Mouse (Mus musculus) hindbrain, embryonic 13.5 days (tissue): ENCODE results near the gene Afg3l1. TPM values are rescaled to one million over a fixed set of nuclear protein-coding genes. Genes with fewer than 3 reads are reported as not detected.
"Not testable (repeated sequence)": the region's sequence is repeated elsewhere in the genome, so short reads cannot be mapped to it uniquely, and the experiment has no call there.

ENCODE experiments used
- ATAC-seq: fragments of 200-750 bp; cut with Nextera tagmentation; 2 replicates; pipeline ENCODE4 v1.8.0; 2017; ENCODE audit warnings: moderate TSS enrichment; ENCODE audit not compliant: low FRiP score
- H3K27ac ChIP-seq: fragments of 300-500 bp; sonication (generic); 2 replicates; pipeline ENCODE4 v1.5.1; 2015; ENCODE audit warnings: inconsistent platforms, mild to moderate bottlenecking, moderate library complexity
- H3K27me3 ChIP-seq: fragments of 300-500 bp; sonication (generic); 2 replicates; pipeline ENCODE4 v1.6.1; 2015; ENCODE audit warnings: mild to moderate bottlenecking, inconsistent platforms
- H3K36me3 ChIP-seq: fragments of 300-500 bp; sonication (generic); 2 replicates; pipeline ENCODE4 v1.6.1; 2015; ENCODE audit warnings: mild to moderate bottlenecking, inconsistent platforms
- H3K4me1 ChIP-seq: fragments of 300-500 bp; sonication (generic); replicated peaks from 2 replicates; pipeline ENCODE4 v1.6.1; 2015; ENCODE audit warnings: inconsistent platforms
- H3K4me2 ChIP-seq: fragments of 300-500 bp; sonication (generic); 2 replicates; pipeline ENCODE4 v1.6.1; 2015; ENCODE audit warnings: inconsistent platforms, mild to moderate bottlenecking, moderate library complexity
- H3K4me3 ChIP-seq: fragments of 300-500 bp; sonication (generic); 2 replicates; pipeline ENCODE4 v1.5.1; 2015; ENCODE audit warnings: mild to moderate bottlenecking, inconsistent platforms
- H3K9ac ChIP-seq: fragments of 300-500 bp; sonication (generic); 2 replicates; pipeline ENCODE4 v1.6.1; 2015; ENCODE audit warnings: mild to moderate bottlenecking, inconsistent platforms
- H3K9me3 ChIP-seq: fragments of 300-500 bp; sonication (generic); 2 replicates; pipeline ENCODE4 v1.6.1; 2016; ENCODE audit warnings: inconsistent platforms
- WGBS: fragments of 180-500 bp; shearing (Covaris S2); methylation state at CpG from one replicate; pipeline ENCODE4 v1.1.7; 2015; 5-methylcytosine and 5-hydroxymethylcytosine counted together
- polyA plus RNA-seq: library from polyadenylated mRNA; unstranded; fragments of >200 nt; fragmentation: Nextera tagmentation; extraction: Ambion mirVana; gene quantifications from 2 replicates; pipeline ENCODE4 v1.2.1, GENCODE M21; 2015

The Afg3l1 gene
- polyA plus RNA-seq, 1 experiment from 2014 or later: 57.8 TPM

DNA sequence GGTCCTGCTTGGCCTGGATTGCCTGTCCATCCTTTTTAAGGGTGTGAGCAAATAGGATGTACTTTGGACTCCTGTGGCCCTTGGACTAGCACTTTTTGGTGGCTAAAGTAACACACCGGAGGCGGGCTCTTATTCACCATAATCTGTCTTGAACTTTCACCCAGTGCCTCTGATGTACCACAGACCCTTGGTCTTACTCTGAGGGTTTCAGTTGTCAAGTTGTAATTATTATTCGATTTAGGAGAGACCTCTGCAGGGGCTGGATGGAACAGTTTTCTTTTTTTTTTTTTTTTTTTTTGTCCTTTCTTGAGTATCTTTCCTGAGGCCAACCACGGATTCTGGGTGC lies 34.2 kb upstream of the Afg3l1 start:
- peaks cover 22% of the 10 kb centered on the region for H3K4me1 ChIP-seq
- WGBS: 46% methylated on average over 4 of the region's 4 CpGs
- H3K36me3 ChIP-seq: peaks cover 19% of the 10 kb centered on the region; the same call in 1 of the 2 replicates
- no peaks in the 10 kb centered on the region for H3K27me3 ChIP-seq
- H3K4me2 ChIP-seq: peak overlapping the region; percentile 72
- H3K9me3 ChIP-seq: no peaks in the 10 kb centered on the region
- ATAC-seq: no peak
- H3K4me3 ChIP-seq: peak overlapping the region; percentile 66
- peak overlapping the region; percentile 89 for H3K27ac ChIP-seq
- peak overlapping the region; percentile 91 for H3K9ac ChIP-seq

DNA sequence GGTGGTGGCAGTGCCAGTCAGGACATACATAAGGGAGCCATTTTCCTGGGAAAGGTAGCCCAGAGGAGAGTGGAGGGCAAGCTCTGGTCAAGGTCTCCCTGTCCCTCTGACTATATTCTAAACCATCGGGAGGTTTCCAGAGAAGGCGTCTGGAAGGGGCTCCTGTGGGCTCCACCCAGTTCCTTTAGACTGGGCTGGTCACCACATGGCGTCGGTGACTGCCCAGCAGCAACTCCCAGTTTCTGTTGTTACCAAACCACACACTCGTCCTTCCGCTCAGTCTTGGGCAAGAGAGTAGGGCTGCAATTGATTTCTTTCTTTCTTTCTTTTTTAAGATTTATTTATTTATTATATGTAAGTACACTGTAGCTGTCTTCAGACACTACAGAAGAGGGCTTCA lies 33.6 kb upstream of the Afg3l1 start:
- Histone ChIP-seq H3K9me3 (no peaks in the 10 kb centered on the region), H3K9ac (peak overlapping the region; percentile 91; the same call in 1 of the 2 replicates), H3K36me3 (peaks cover 21% of the 10 kb centered on the region), H3K4me2 (peak overlapping the region; percentile 72), H3K27ac (no peak overlapping the region), H3K27me3 (no peaks in the 10 kb centered on the region), H3K4me3 (peak overlapping the region; percentile 66), H3K4me1 (peaks cover 22% of the 10 kb centered on the region)
- 88% methylated on average over 6 of the region's 6 CpGs for WGBS
- no peak for ATAC-seq

DNA sequence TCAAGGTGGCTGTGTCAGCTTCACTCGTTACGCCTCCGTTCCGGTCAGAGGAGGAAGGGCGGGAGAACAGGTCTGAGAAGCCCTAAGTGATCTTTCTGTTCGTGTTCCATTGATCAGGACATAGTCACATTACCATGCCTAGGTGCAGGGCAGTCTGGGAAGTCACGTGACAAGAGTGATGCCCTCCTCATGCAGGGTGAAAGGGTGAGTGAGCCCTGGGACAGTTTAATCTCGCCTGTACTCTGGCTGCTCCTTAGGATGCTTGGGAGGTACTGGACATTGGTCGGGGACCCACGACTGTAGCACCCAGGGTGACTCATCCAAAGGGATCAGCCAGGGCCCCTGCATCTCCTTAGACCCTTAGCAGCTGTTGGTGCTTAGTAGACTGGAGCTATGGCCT lies 31.7 kb upstream of the Afg3l1 start:
- no peak for ATAC-seq

DNA sequence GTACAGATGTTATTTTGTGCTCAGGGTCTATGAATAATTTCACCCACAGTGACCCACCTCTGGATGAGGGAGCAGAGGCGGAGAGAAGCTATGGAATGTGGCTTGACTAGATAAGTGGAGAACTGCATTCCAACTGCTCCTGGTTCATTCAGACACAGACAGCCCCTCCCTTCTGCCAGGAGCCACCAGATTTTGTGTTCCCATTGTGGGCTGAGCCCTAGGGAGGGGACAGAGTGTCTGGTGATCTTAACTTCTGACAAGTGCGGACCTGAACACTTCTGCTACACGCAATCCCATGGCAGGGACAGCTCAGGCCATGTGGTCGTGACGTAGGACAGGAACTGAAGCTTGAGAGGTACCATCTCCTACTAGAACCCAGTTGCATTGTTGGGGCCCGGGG lies 30.9 kb upstream of the Afg3l1 start:
- no peak overlapping the region for H3K27ac ChIP-seq
- no peaks in the 10 kb centered on the region for H3K27me3 ChIP-seq
- H3K4me2 ChIP-seq: no peak overlapping the region
- no peak for ATAC-seq
- 98% methylated on average over 6 of the region's 6 CpGs for WGBS
- no peak overlapping the region for H3K9ac ChIP-seq
- H3K4me3 ChIP-seq: no peak overlapping the region
- H3K9me3 ChIP-seq: no peaks in the 10 kb centered on the region
- peaks cover 22% of the 10 kb centered on the region for H3K4me1 ChIP-seq
- H3K36me3 ChIP-seq: peaks cover 44% of the 10 kb centered on the region

More for the DNA sequence above, 31.7 kb upstream of the Afg3l1 start:
- Histone ChIP-seq H3K36me3 (peaks cover 36% of the 10 kb centered on the region), H3K9me3 (no peaks in the 10 kb centered on the region), H3K4me3 (no peak overlapping the region), H3K9ac (peak overlapping the region; percentile 35; the same call in 1 of the 2 replicates), H3K27me3 (no peaks in the 10 kb centered on the region), H3K4me2 (no peak overlapping the region), H3K4me1 (peaks cover 22% of the 10 kb centered on the region), H3K27ac (no peak overlapping the region)
- WGBS: 85% methylated on average over 10 of the region's 10 CpGs

DNA sequence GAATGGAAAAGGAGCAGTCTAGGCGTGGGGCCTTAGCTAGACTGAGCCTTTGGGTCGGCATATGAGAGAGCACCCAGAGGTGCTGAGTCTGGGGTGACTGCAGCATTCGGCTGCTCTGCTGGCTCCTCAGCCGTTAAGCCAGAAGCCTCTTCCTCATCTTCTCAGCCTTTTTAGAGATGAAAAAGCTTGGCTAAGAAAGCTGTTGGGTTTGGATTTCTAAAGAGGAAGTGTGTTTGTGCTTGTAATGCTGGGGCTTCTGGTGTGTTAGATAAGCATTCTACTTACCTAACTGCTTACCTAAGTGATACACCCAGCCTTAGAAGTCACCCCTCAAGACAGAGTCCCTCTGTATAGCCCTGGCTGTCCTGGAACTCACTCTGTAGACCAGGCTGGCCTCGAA lies 26.9 kb upstream of the Afg3l1 start:
- ATAC-seq: no peak
- H3K9ac ChIP-seq: no peak overlapping the region
- 93% methylated on average over 5 of the region's 5 CpGs for WGBS

DNA sequence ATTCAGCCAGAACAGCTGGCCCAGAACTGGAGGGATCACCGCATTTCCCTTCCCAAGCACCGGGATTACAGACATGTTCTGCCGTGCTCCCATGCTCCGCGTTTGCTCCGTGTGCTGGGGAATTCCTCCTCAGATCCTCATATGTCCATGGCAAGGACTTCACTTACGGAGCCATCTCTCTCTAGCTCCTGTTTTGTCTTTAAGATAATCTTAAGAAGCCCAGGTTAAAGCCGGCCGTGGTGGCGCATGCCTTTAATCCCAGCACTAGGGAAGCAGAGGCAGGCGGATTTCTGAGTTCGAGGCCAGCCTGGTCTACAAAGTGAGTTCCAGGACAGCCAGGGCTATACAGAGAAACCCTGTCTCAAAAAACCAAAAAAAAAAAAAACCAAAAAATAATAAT lies 26.0 kb upstream of the Afg3l1 start:
- not testable (repeated sequence) for H3K27ac ChIP-seq, H3K9ac ChIP-seq, H3K4me3 ChIP-seq, H3K4me1 ChIP-seq, H3K27me3 ChIP-seq, ATAC-seq, H3K9me3 ChIP-seq, H3K4me2 ChIP-seq
- peaks cover 82% of the 10 kb centered on the region for H3K36me3 ChIP-seq
- WGBS: 95% methylated on average over 12 of the region's 12 CpGs

More for the DNA sequence above, 26.9 kb upstream of the Afg3l1 start:
- H3K4me2 ChIP-seq: no peak overlapping the region
- H3K36me3 ChIP-seq: peaks cover 77% of the 10 kb centered on the region
- no peak overlapping the region for H3K4me3 ChIP-seq
- no peaks in the 10 kb centered on the region for H3K9me3 ChIP-seq
- no peaks in the 10 kb centered on the region for H3K27me3 ChIP-seq
- H3K27ac ChIP-seq: no peak overlapping the region
- H3K4me1 ChIP-seq: 0 out of 2 replicates have a peak, but pooled peaks cover under 1% of the 10 kb centered on the region

GRCm38 (mm10) chr8:123452149-123452548 lies 25.6 kb upstream of the Afg3l1 start:
- Histone ChIP-seq H3K9me3 (no peaks in the 10 kb centered on the region), H3K4me3 (no peak overlapping the region), H3K27me3 (no peaks in the 10 kb centered on the region), H3K27ac (no peak overlapping the region), H3K4me1 (no peaks in the 10 kb centered on the region), H3K9ac (no peak overlapping the region), H3K36me3 (peaks cover 82% of the 10 kb centered on the region), H3K4me2 (no peak overlapping the region)
- 91% methylated on average over 4 of the region's 4 CpGs for WGBS
- ATAC-seq: no peak

DNA sequence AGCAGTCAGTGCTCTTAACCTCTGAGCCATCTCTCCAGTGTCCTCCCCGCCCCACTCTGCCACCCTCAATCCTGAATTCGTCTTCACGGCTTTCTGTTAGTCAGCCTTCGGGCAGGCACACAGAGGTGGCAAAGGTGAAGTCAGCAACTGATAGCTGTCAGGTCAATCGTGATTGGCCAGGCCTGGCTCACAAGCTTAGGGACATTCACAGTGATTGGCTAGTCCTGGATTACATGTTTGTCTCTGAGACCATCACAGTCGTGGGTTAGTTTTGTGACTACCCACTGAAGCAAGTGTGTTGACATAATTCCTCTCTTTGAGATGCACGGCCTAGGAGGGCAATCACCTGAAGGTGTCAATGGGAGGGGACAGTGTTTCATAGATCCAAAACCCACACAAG lies 24.4 kb upstream of the Afg3l1 start:
- Histone ChIP-seq H3K27me3 (no peaks in the 10 kb centered on the region), H3K4me3 (no peak overlapping the region), H3K9ac (no peak overlapping the region), H3K9me3 (no peaks in the 10 kb centered on the region), H3K4me1 (no peaks in the 10 kb centered on the region), H3K27ac (no peak overlapping the region), H3K4me2 (no peak overlapping the region), H3K36me3 (peaks cover 89% of the 10 kb centered on the region)
- ATAC-seq: no peak
- WGBS: 85% methylated on average over 7 of the region's 7 CpGs

- WGBS: 75% methylated on average over 5 of the region's 5 CpGs
- H3K36me3 ChIP-seq: peaks cover 95% of the 10 kb centered on the region
- no peak overlapping the region for H3K27ac ChIP-seq
- no peaks in the 10 kb centered on the region for H3K4me1 ChIP-seq
- H3K9me3 ChIP-seq: no peaks in the 10 kb centered on the region
- H3K4me3 ChIP-seq: no peak overlapping the region
- no peak overlapping the region for H3K9ac ChIP-seq
- no peak for ATAC-seq
- H3K4me2 ChIP-seq: no peak overlapping the region
- no peaks in the 10 kb centered on the region for H3K27me3 ChIP-seq
Measured at GRCm38 (mm10) chr8:123453951-123454350, 23.8 kb upstream of the Afg3l1 start.

DNA sequence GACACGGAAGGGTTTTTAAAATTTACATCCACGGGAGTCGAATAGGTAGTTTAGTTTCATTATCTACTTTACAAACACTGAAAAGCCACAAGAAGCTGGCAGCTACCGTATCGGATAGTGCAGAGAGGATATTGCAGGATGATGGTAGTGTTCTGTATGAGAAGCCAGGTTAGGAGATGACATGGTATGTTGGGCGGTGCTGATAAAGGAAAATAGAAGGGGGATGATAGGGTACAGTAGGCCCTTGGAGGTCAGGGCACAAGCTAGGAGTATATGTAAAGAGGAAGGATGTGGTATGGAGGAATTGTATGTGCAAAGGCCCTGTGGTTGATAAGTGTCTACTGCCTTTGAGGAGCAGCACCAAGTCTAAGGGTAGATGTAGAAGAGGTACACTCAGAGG lies 23.1 kb upstream of the Afg3l1 start:
- H3K4me1 ChIP-seq: no peaks in the 10 kb centered on the region
- H3K4me2 ChIP-seq: no peak overlapping the region
- no peak for ATAC-seq
- H3K27me3 ChIP-seq: no peaks in the 10 kb centered on the region
- no peak overlapping the region for H3K9ac ChIP-seq
- WGBS: 91% methylated on average over 6 of the region's 6 CpGs
- H3K27ac ChIP-seq: no peak overlapping the region
- no peak overlapping the region for H3K4me3 ChIP-seq
- H3K9me3 ChIP-seq: no peaks in the 10 kb centered on the region
- H3K36me3 ChIP-seq: peaks cover 95% of the 10 kb centered on the region

DNA sequence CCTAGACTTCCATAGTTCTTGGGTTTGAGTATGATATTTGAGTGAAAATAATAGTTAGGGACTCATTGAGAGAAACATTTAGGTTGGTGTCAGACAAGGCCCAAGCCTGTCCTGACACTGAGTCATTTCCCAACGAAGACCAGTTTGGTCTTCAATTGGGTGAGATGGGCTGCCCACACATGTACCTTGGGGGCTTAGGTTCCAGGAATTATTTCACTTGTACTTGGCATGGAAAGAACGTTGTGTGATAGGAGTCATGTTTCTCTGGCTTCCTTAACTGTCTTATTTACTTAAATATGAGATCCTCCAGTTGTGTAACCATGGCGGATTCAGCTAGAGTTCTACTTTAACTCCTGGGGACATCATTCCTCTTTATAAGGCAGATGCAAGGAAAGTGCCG lies 14.1 kb upstream of the Afg3l1 start:
- H3K9ac ChIP-seq: no peak overlapping the region
- 95% methylated on average over 4 of the region's 4 CpGs for WGBS
- no peaks in the 10 kb centered on the region for H3K9me3 ChIP-seq
- no peaks in the 10 kb centered on the region for H3K27me3 ChIP-seq
- ATAC-seq: no peak
- no peaks in the 10 kb centered on the region for H3K4me1 ChIP-seq
- no peak overlapping the region for H3K4me3 ChIP-seq
- H3K27ac ChIP-seq: no peak overlapping the region
- no peak overlapping the region for H3K4me2 ChIP-seq
- H3K36me3 ChIP-seq: peaks cover 57% of the 10 kb centered on the region

DNA sequence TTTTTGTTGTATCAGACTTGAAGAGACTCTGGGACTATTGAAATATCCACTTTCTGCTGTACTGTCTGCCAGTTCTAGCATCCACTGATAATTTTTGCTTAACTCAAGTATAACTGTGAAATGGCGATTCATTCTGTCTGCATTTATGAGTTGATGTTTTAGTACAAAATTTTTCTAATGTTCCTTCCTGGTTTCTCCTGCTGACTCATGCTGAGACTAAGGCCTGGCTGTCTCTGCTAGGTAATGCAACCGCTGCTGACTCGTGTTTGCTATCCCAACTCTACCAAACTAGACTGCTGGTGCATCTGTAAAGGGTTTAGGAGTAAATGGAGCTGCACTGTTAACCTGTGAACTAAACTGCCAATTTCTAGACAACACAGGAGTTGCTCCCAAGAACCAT lies 10.2 kb upstream of the Afg3l1 start:
- Histone ChIP-seq H3K9me3 (no peaks in the 10 kb centered on the region), H3K27ac (no peak overlapping the region), H3K4me1 (no peaks in the 10 kb centered on the region), H3K27me3 (no peaks in the 10 kb centered on the region), H3K4me3 (no peak overlapping the region), H3K36me3 (peaks cover 19% of the 10 kb centered on the region), H3K4me2 (no peak overlapping the region), H3K9ac (no peak overlapping the region)
- 87% methylated on average over 3 of the region's 3 CpGs for WGBS
- no peak for ATAC-seq

DNA sequence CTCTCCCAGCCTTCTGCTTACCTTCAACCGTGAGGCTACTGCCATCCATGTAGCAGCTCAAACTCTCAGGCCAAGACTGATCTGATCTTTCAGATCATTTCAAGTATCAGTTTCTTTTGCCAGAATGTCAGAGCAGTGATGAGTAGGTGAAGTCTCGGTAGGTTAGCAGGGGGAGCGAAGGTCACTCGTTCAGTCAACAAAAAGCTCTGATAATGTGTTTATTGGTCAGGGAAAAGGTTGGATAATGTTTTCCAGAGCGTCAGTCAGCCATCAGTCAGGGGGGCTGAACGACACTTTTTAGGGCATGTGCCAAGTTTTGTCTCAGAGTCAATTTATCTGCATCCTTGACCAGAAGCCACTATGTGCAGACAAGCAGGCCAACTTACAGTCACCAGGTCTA lies 4.7 kb upstream of the Afg3l1 start:
- not testable (repeated sequence) for H3K9ac ChIP-seq, H3K27me3 ChIP-seq, ATAC-seq, H3K9me3 ChIP-seq, H3K4me3 ChIP-seq, H3K36me3 ChIP-seq, H3K4me1 ChIP-seq, H3K27ac ChIP-seq, H3K4me2 ChIP-seq
- WGBS: 78% methylated on average over 6 of the region's 6 CpGs

DNA sequence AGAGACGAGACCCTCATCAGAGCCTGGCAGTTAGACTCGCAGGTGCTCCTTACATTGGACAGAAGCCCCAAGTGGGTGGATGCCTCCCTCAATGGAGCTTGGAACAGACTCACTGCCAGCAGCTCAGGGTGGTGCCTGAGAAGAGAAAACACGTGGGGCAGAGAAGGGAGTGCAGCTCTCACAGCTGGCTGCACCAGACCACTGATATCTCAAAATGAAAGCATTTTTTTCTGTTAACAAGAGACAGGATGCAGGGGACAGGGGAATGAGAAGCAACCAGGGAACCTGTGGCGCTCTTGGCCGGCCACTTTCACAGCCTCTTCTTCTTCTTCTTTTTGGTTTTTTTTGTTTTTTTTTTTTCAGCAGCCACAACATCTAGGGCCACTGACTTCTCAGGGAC lies 3.2 kb upstream of the Afg3l1 start:
- H3K4me3 ChIP-seq, H3K27ac ChIP-seq, H3K9ac ChIP-seq, H3K36me3 ChIP-seq, H3K9me3 ChIP-seq, H3K4me2 ChIP-seq, H3K27me3 ChIP-seq, ATAC-seq: not testable (repeated sequence)
- H3K4me1 ChIP-seq: peaks cover 20% of the 10 kb centered on the region
- 67% methylated on average over 5 of the region's 5 CpGs for WGBS
